Mouse (Mus musculus) cortical plate, adult 2 months (tissue): ENCODE measurements at regions not wholly inside any gene's neighbourhood (a gene's known extent, or its start where the extent isn't known, plus 50 kb on each side); places are given as distances from the start of the nearest gene placed in this dataset.
A peak's percentile ranks its signal among the peaks of the same experiment; 100 is the strongest.

Source experiments
- H3K27ac ChIP-seq: fragments of 200-500 bp; 2 replicates; pipeline ENCODE4 v1.5.1; 2012; ENCODE audit warnings: low read length, control low read depth, inconsistent platforms; ENCODE audit not compliant: insufficient read depth
- H3K4me1 ChIP-seq: fragments of 200-500 bp; 2 replicates; pipeline ENCODE4 v1.6.1; 2011; ENCODE audit warnings: low read length; ENCODE audit not compliant: control insufficient read depth, insufficient read depth
- H3K4me3 ChIP-seq: fragments of 200-500 bp; 2 replicates; pipeline ENCODE4 v1.5.1; 2011; ENCODE audit warnings: mild to moderate bottlenecking, low read length, control low read depth; ENCODE audit not compliant: insufficient read depth
- CTCF ChIP-seq: fragments of 200-500 bp; IDR thresholded peaks from 2 replicates; pipeline ENCODE4 v1.5.1; 2011; ENCODE audit warnings: mild to moderate bottlenecking, control low read depth, low read length; ENCODE audit not compliant: insufficient read depth; ENCODE audit errors: extremely low read depth
- POLR2A ChIP-seq: fragments of 200-500 bp; IDR thresholded peaks from 2 replicates; pipeline ENCODE4 v1.6.1; 2011; ENCODE audit warnings: mild to moderate bottlenecking, low read length, control low read depth; ENCODE audit not compliant: insufficient read depth; ENCODE audit errors: extremely low read depth

GRCm38 (mm10) chr8:38723254-38723653 is 1729.8 kb downstream of the AI429214 start:
- Histone ChIP-seq H3K4me1 (no peaks in the 10 kb centered on the region), H3K4me3 (no peak overlapping the region), H3K27ac (no peak overlapping the region)
- TF ChIP-seq POLR2A (no peak), CTCF (no peak)

GRCm38 (mm10) chr8:38725257-38725656 is 1731.9 kb downstream of the AI429214 start:
- Histone ChIP-seq H3K4me3 (no peak overlapping the region), H3K4me1 (no peaks in the 10 kb centered on the region), H3K27ac (no peak overlapping the region)
- no peak for TF ChIP-seq POLR2A
- TF ChIP-seq CTCF, result no peak

GRCm38 (mm10) chr8:38747134-38747533 is 1753.7 kb downstream of the AI429214 start:
- Histone ChIP-seq H3K4me3 (no peak overlapping the region), H3K27ac (no peak overlapping the region), H3K4me1 (no peaks in the 10 kb centered on the region)
- TF ChIP-seq CTCF (no peak), POLR2A (no peak)

GRCm38 (mm10) chr8:38766626-38767226 is 1773.3 kb downstream of the AI429214 start:
- no peak for TF ChIP-seq CTCF
- TF ChIP-seq POLR2A, result no peak
- H3K4me3 ChIP-seq, result no peak overlapping the region
- H3K4me1 ChIP-seq, result no peaks in the 10 kb centered on the region
- no peak overlapping the region for H3K27ac ChIP-seq

- Histone ChIP-seq H3K4me3 (no peak overlapping the region), H3K4me1 (no peaks in the 10 kb centered on the region), H3K27ac (no peak overlapping the region)
- TF ChIP-seq POLR2A, result no peak
- no peak for TF ChIP-seq CTCF
These were observed 1819.1 kb downstream of the AI429214 start for GRCm38 (mm10) chr8:38812482-38812881.

- Histone ChIP-seq H3K27ac (no peak overlapping the region), H3K4me3 (no peak overlapping the region), H3K4me1 (no peaks in the 10 kb centered on the region)
- TF ChIP-seq CTCF (peak; percentile 47; the same call in 1 of the 2 replicates), POLR2A (no peak)
These were observed 1824.8 kb downstream of the AI429214 start for GRCm38 (mm10) chr8:38818163-38818562.

GRCm38 (mm10) chr8:38861436-38861835 is 1813.4 kb upstream of the Adam24 start:
- no peak overlapping the region for H3K4me3 ChIP-seq
- H3K4me1 ChIP-seq, result no peaks in the 10 kb centered on the region
- H3K27ac ChIP-seq, result no peak overlapping the region
- no peak for TF ChIP-seq CTCF
- TF ChIP-seq POLR2A, result no peak

- no peaks in the 10 kb centered on the region for H3K4me1 ChIP-seq
- H3K27ac ChIP-seq, result no peak overlapping the region
- H3K4me3 ChIP-seq, result no peak overlapping the region
- no peak for TF ChIP-seq CTCF
These were observed 1807.5 kb upstream of the Adam24 start for GRCm38 (mm10) chr8:38867370-38867769.
